Mouse (Mus musculus) E14TG2a.4 (cell line): ENCODE data around the gene Tapt1.
A peak's percentile ranks its signal among the peaks of the same experiment; 100 is the strongest.

Experiments
- H3K27me3 ChIP-seq: 2 replicates; pipeline ENCODE4 v1.6.1; 2014; ENCODE audit warnings: low read length, control low read depth; ENCODE audit not compliant: insufficient read depth
- H3K36me3 ChIP-seq: 2 replicates; pipeline ENCODE4 v1.6.1; 2014; ENCODE audit warnings: low read length, control low read depth; ENCODE audit not compliant: insufficient read depth
- H3K4me1 ChIP-seq: replicated peaks from 2 replicates; pipeline ENCODE4 v1.6.1; 2014; ENCODE audit warnings: low read depth, low read length, control low read depth
- H3K4me3 ChIP-seq: replicated peaks from 2 replicates; pipeline ENCODE4 v1.5.1; 2014; ENCODE audit warnings: mild to moderate bottlenecking, low read length
- H3K9me3 ChIP-seq: 2 replicates; pipeline ENCODE4 v1.6.1; 2014; ENCODE audit warnings: low read length, control low read depth
- CTCF ChIP-seq: conservative IDR thresholded peaks from 2 replicates; pipeline ENCODE4 v1.5.1; 2014; ENCODE audit warnings: low read length
- NANOG ChIP-seq: IDR thresholded peaks from 2 replicates; pipeline ENCODE4 v1.6.1; 2014; ENCODE audit warnings: borderline replicate concordance, low read length, mixed read lengths
- POU5F1 ChIP-seq: IDR thresholded peaks from 2 replicates; pipeline ENCODE4 v1.6.1; 2014; ENCODE audit warnings: low read length, borderline replicate concordance

Gene Tapt1

DNA sequence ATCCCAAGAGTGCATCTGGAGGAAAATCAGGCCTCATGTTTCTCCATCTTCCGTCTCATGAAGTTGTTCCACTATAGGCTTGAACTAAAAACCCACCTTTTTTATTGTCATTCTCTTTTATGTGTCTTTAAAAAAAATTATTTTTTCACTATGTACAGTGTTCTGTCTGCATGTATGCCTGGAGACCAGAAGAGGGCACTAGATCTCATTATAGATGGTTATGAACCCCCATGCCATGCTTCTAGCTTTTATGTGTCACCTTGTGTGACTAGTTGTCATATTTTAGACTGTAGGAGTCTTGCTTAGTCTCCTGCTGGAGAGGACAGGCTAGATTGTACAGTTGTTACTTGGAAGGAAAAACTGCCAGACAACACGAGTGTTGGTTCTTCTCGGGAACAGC lies 63.1 kb downstream of the Tapt1 start:
- H3K36me3 ChIP-seq = no peaks in the 10 kb centered on the region
- no peak overlapping the region for H3K4me3 ChIP-seq
- no peaks in the 10 kb centered on the region for H3K27me3 ChIP-seq
- H3K9me3 ChIP-seq = no peaks in the 10 kb centered on the region
- peaks cover 7% of the 10 kb centered on the region for H3K4me1 ChIP-seq
- TF ChIP-seq CTCF = peak; percentile 38
- TF ChIP-seq NANOG = no peak
- no peak for TF ChIP-seq POU5F1

DNA sequence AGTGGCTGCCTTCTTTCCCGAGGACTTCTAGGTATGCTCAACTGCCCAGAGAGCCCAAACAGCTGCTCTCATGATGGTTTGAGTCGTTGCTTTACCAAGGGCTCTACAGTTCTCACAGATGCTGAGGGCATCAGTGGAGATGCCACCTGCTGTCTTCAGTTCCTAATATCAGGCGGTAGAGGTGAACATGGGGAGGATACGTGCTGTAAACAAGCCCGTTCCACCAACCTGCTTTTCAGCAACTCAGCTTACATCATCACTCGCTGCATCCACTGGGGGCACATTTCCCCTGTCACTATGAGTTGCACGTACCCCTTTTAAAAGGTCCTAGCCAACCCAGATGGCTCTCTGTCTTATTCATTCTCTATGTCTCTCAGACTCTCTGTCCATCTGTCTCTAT lies 63.6 kb downstream of the Tapt1 start:
- Histone ChIP-seq H3K4me1 (peaks cover 7% of the 10 kb centered on the region), H3K36me3 (no peaks in the 10 kb centered on the region)
- TF ChIP-seq POU5F1 = no peak

DNA sequence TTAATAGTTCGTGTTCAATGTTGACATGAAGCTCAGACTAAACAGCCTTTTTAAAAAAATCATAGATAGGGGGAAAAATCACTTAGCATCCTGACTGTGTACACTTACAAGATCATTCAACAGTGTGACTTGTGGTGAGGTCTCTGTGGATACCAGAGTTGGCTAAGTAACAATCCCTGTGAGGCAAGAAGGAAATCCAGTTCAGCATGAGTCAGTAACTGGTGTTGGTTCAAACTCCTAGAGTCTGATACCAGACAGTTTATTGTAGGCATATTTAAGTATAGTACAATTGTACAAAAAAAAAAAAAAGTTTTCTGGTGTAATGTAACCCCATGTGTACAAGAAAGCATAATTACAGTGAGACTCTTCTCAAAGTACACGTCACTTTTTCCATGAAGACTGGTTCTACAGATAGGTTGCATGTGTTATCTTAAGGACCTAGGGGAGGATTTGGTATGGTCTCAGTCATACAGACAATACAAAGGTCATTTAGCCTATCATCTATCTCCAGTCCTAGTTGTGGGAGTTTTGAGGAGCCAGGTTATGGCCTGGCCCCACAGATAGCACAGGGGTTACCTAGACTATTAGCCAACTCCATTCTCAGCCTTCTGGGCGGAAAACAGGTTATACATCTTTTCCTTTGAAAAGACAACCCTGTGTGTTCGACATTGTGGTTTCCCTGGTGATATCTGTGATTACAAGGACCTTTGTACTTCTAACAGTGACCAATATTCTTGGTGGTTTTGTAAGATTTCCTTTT lies 66.6 kb downstream of the Tapt1 start:
- no peaks in the 10 kb centered on the region for H3K36me3 ChIP-seq
- H3K9me3 ChIP-seq = 0 out of 2 replicates have a peak, but pooled peaks cover 4% of the 10 kb centered on the region
- no peaks in the 10 kb centered on the region for H3K27me3 ChIP-seq
- no peak for TF ChIP-seq POU5F1
- TF ChIP-seq CTCF = no peak
- no peak for TF ChIP-seq NANOG
- H3K4me1 ChIP-seq = peaks cover 7% of the 10 kb centered on the region
- H3K4me3 ChIP-seq = no peak overlapping the region

More for the DNA sequence above, 63.6 kb downstream of the Tapt1 start:
- Histone ChIP-seq H3K4me3 (no peak overlapping the region), H3K27me3 (no peaks in the 10 kb centered on the region), H3K9me3 (no peaks in the 10 kb centered on the region)

DNA sequence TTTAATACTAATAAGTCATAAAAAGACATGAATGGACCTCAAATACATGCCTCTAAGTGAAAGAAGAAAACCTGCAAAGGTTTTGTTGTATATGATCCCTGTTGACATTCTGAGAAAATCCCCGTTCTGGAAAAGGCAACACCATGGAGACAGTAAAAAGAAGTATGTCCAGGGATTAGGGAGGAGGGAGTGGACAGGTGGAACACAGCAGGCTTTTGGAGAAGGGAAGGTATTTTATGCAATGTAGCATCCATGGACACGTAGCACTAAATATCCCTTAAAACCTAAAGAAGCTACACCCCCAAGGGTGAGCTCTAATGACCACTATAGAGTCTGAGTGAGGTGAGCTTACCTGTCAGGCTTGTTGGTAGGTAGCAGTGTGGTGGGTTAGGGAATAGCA lies 67.2 kb downstream of the Tapt1 start:
- TF ChIP-seq POU5F1 = no peak
- TF ChIP-seq CTCF = no peak
- TF ChIP-seq NANOG = no peak
- Histone ChIP-seq H3K9me3 (0 out of 2 replicates have a peak, but pooled peaks cover 4% of the 10 kb centered on the region), H3K36me3 (no peaks in the 10 kb centered on the region), H3K4me3 (no peak overlapping the region), H3K4me1 (peaks cover under 1% of the 10 kb centered on the region), H3K27me3 (no peaks in the 10 kb centered on the region)

DNA sequence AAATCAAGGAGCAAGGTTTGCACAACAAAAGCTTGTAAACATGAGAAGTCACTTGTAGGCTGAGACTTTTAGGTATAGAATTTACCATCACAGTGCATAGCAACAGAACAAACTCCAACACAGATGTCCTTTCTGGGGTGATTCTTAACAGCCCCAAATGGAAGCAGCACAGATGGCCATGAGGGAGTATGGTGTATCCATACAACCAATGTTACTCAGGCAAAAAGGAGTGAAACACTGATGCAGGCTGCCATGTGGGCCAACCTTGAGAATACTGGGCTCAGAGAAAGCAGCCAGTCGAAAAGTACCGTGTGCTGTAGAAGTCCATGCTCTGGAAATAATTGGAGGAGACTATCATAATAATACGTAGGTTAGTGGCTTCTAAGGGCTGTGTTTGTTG lies 68.0 kb downstream of the Tapt1 start:
- Histone ChIP-seq H3K36me3 (no peaks in the 10 kb centered on the region), H3K4me1 (no peaks in the 10 kb centered on the region), H3K27me3 (no peaks in the 10 kb centered on the region), H3K4me3 (no peak overlapping the region), H3K9me3 (0 out of 2 replicates have a peak, but pooled peaks cover 4% of the 10 kb centered on the region)
- TF ChIP-seq POU5F1 = no peak
- no peak for TF ChIP-seq CTCF
- TF ChIP-seq NANOG = no peak

DNA sequence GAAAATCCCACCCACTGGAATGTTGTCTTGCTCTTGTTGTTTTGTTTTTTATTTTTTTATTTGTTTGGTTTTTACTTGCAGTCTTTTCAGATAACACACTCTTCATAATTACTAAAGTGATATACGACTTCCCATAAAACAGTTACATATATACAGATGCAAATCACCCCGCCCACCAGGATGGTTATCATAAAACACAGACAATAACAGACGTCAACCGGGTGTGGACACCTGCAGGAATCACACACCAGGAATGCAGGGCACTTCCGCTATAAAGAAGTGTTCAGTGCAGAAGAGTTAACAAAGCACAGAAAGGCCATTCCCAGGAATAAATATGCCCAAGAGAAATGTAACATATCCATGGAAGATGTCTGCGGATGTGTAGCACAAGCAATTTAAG lies 68.7 kb downstream of the Tapt1 start:
- Histone ChIP-seq H3K27me3 (no peaks in the 10 kb centered on the region), H3K4me3 (no peak overlapping the region), H3K4me1 (no peaks in the 10 kb centered on the region), H3K9me3 (peaks cover 9% of the 10 kb centered on the region; the same call in 1 of the 2 replicates), H3K36me3 (no peaks in the 10 kb centered on the region)
- TF ChIP-seq NANOG (no peak), POU5F1 (no peak), CTCF (no peak)

DNA sequence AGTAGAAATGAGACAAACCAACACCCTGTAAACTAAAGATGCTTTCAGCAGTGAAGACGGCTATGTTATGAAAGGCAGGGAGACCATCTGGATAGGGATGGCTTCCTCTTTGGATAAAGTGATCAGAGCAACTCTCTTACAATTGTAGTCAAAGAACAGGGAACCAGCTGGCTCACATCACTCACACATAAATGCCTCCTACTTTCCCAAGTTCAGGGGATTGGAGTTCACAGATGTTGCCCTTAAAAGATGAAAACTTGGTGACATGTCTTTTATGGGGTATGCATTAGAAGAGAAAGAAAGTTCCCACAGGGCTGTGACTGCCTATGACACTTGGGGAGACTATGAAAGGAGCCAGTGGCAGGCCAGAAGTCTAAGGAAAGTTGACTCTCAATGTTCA lies 73.4 kb downstream of the Tapt1 start:
- Histone ChIP-seq H3K27me3 (0 out of 2 replicates have a peak, but pooled peaks cover under 1% of the 10 kb centered on the region), H3K9me3 (peaks cover 39% of the 10 kb centered on the region), H3K36me3 (no peaks in the 10 kb centered on the region), H3K4me3 (no peak overlapping the region), H3K4me1 (no peaks in the 10 kb centered on the region)
- no peak for TF ChIP-seq POU5F1
- no peak for TF ChIP-seq NANOG
- no peak for TF ChIP-seq CTCF

DNA sequence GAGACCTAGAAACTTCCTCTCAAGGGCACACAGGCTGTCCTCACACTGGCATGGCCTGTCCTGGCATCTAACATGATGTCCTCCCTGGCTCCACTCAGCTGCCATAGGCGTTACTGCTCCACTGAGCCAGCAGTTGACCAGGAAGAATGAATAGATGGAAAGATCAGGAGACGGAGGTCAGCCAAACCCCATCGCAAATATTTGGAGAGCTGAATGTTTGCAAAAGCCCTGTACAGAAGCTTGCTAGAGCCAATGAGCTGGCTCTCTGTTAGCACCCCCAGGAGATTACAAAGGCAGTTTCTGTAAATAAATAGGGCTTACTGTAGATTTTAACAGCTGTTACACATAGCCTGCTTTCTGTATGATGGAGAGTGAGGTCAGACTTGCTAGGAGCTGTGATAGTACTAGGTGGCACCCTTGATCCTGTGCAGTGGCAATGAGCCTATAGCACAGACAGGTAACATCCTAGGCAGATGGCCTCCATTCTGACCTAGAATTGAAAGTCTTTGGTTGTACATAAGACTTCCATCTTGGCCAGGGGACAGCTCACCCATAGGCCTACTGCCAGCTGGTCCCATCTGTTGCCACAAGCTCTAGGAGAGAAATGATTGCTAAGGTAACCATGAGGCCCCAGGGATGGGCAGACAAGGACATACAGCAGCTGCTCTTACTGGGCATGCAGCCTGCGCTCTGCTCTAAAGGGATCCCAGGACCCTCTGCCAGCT lies 74.9 kb downstream of the Tapt1 start:
- Histone ChIP-seq H3K36me3 (no peaks in the 10 kb centered on the region), H3K9me3 (peaks cover 39% of the 10 kb centered on the region), H3K27me3 (0 out of 2 replicates have a peak, but pooled peaks cover 4% of the 10 kb centered on the region), H3K4me1 (peaks cover 13% of the 10 kb centered on the region), H3K4me3 (no peak overlapping the region)
- TF ChIP-seq NANOG (no peak), CTCF (no peak), POU5F1 (no peak)
